Mouse (Mus musculus): ENCODE data around the gene Nek9. TPM values are rescaled to one million over a fixed set of nuclear protein-coding genes. Genes with fewer than 3 reads are reported as not detected.

The Nek9 gene
- polyA plus RNA-seq, 1 experiment: 32.1 TPM

- Histone ChIP-seq H3K36me3 (ENCODE audit: control insufficient read depth, insufficient read depth, low read length) (no peaks in the 10 kb centered on the region), H3K4me3 (ENCODE audit: control insufficient read depth, insufficient read depth, low read length) (no peak overlapping the region), H3K27ac (ENCODE audit: control insufficient read depth, insufficient read depth, low read length) (no peak overlapping the region), H3K27me3 (ENCODE audit: control insufficient read depth, insufficient read depth, low read length) (no peaks in the 10 kb centered on the region), H3K4me1 (replicated peaks; ENCODE audit: control insufficient read depth, insufficient read depth, low read length) (peaks cover 4% of the 10 kb centered on the region)
- no peak for DNase-seq
- no peak for TF ChIP-seq POLR2A (IDR thresholded peaks at IDR 0.05; ENCODE audit: control insufficient read depth, extremely low read depth, insufficient read depth, low read length, poor library complexity)
- no peak for TF ChIP-seq CTCF (IDR thresholded peaks at IDR 0.05; ENCODE audit: borderline replicate concordance, control insufficient read depth, extremely low read depth, insufficient read depth, low read length, poor library complexity)
- 82% methylated on average over 12 of the region's 12 CpGs for WGBS
These were observed 58.1 kb downstream of the Nek9 start for GRCm38 (mm10) chr12:85280845-85281651.

- peak; percentile 49; the same call in 1 of the 2 replicates for TF ChIP-seq CTCF (IDR thresholded peaks at IDR 0.05; ENCODE audit: borderline replicate concordance, control insufficient read depth, extremely low read depth, insufficient read depth, low read length, poor library complexity)
- TF ChIP-seq POLR2A (IDR thresholded peaks at IDR 0.05; ENCODE audit: control insufficient read depth, extremely low read depth, insufficient read depth, low read length, poor library complexity): peak; percentile 92
- peak; percentile 98 for DNase-seq
- Histone ChIP-seq H3K27ac (ENCODE audit: control insufficient read depth, insufficient read depth, low read length) (peak overlapping the region; percentile 71), H3K27me3 (ENCODE audit: control insufficient read depth, insufficient read depth, low read length) (no peaks in the 10 kb centered on the region), H3K4me3 (ENCODE audit: control insufficient read depth, insufficient read depth, low read length) (peak overlapping the region; percentile 83), H3K4me1 (replicated peaks; ENCODE audit: control insufficient read depth, insufficient read depth, low read length) (peaks cover 4% of the 10 kb centered on the region), H3K36me3 (ENCODE audit: control insufficient read depth, insufficient read depth, low read length) (0 out of 2 replicates have a peak, but pooled peaks cover 4% of the 10 kb centered on the region)
- under 1% methylated on average over 31 of the region's 31 CpGs for WGBS
These were observed 58.9 kb downstream of the Nek9 start for GRCm38 (mm10) chr12:85280105-85280844.

GRCm38 (mm10) chr12:85279396-85280080, 59.6 kb downstream of the Nek9 start:
- Histone ChIP-seq H3K27ac (ENCODE audit: control insufficient read depth, insufficient read depth, low read length) (peak overlapping the region; percentile 71), H3K36me3 (ENCODE audit: control insufficient read depth, insufficient read depth, low read length) (peaks cover 7% of the 10 kb centered on the region; the same call in 1 of the 2 replicates), H3K27me3 (ENCODE audit: control insufficient read depth, insufficient read depth, low read length) (no peaks in the 10 kb centered on the region), H3K4me1 (replicated peaks; ENCODE audit: control insufficient read depth, insufficient read depth, low read length) (peaks cover 4% of the 10 kb centered on the region), H3K4me3 (ENCODE audit: control insufficient read depth, insufficient read depth, low read length) (peak overlapping the region; percentile 83)
- TF ChIP-seq CTCF (IDR thresholded peaks at IDR 0.05; ENCODE audit: borderline replicate concordance, control insufficient read depth, extremely low read depth, insufficient read depth, low read length, poor library complexity): no peak
- TF ChIP-seq POLR2A (IDR thresholded peaks at IDR 0.05; ENCODE audit: control insufficient read depth, extremely low read depth, insufficient read depth, low read length, poor library complexity): no peak
- no peak for DNase-seq
- 7% methylated on average over 10 of the region's 10 CpGs for WGBS

GRCm38 (mm10) chr12:85278919-85279318, 60.2 kb downstream of the Nek9 start:
- Histone ChIP-seq H3K36me3 (ENCODE audit: control insufficient read depth, insufficient read depth, low read length) (peaks cover 7% of the 10 kb centered on the region; the same call in 1 of the 2 replicates), H3K4me3 (ENCODE audit: control insufficient read depth, insufficient read depth, low read length) (no peak overlapping the region), H3K27ac (ENCODE audit: control insufficient read depth, insufficient read depth, low read length) (no peak overlapping the region; the same call in 1 of the 2 replicates), H3K27me3 (ENCODE audit: control insufficient read depth, insufficient read depth, low read length) (no peaks in the 10 kb centered on the region), H3K4me1 (replicated peaks; ENCODE audit: control insufficient read depth, insufficient read depth, low read length) (peaks cover 4% of the 10 kb centered on the region)
- DNase-seq: no peak
- TF ChIP-seq CTCF (IDR thresholded peaks at IDR 0.05; ENCODE audit: borderline replicate concordance, control insufficient read depth, extremely low read depth, insufficient read depth, low read length, poor library complexity) (0 out of 2 replicates have a peak, but pooled peaks have one; percentile 15), POLR2A (IDR thresholded peaks at IDR 0.05; ENCODE audit: control insufficient read depth, extremely low read depth, insufficient read depth, low read length, poor library complexity) (no peak)
- WGBS: 96% methylated on average over 10 of the region's 10 CpGs

GRCm38 (mm10) chr12:85276273-85276672, 62.9 kb downstream of the Nek9 start:
- 95% methylated on average over 5 of the region's 5 CpGs for WGBS
- no peaks in the 10 kb centered on the region for H3K27me3 ChIP-seq (ENCODE audit: control insufficient read depth, insufficient read depth, low read length)
- DNase-seq: no peak
- peaks cover 7% of the 10 kb centered on the region; the same call in 1 of the 2 replicates for H3K36me3 ChIP-seq (ENCODE audit: control insufficient read depth, insufficient read depth, low read length)
- H3K4me3 ChIP-seq (ENCODE audit: control insufficient read depth, insufficient read depth, low read length): no peak overlapping the region
- no peak for TF ChIP-seq POLR2A (IDR thresholded peaks at IDR 0.05; ENCODE audit: control insufficient read depth, extremely low read depth, insufficient read depth, low read length, poor library complexity)
- H3K4me1 ChIP-seq (replicated peaks; ENCODE audit: control insufficient read depth, insufficient read depth, low read length): peaks cover 4% of the 10 kb centered on the region
- H3K27ac ChIP-seq (ENCODE audit: control insufficient read depth, insufficient read depth, low read length): no peak overlapping the region

- H3K4me3 ChIP-seq (ENCODE audit: control insufficient read depth, insufficient read depth, low read length): no peak overlapping the region
- no peaks in the 10 kb centered on the region for H3K27me3 ChIP-seq (ENCODE audit: control insufficient read depth, insufficient read depth, low read length)
- DNase-seq: no peak
- peaks cover 7% of the 10 kb centered on the region; the same call in 1 of the 2 replicates for H3K36me3 ChIP-seq (ENCODE audit: control insufficient read depth, insufficient read depth, low read length)
- WGBS: 95% methylated on average over 10 of the region's 10 CpGs
- no peak for TF ChIP-seq CTCF (IDR thresholded peaks at IDR 0.05; ENCODE audit: borderline replicate concordance, control insufficient read depth, extremely low read depth, insufficient read depth, low read length, poor library complexity)
- no peak for TF ChIP-seq POLR2A (IDR thresholded peaks at IDR 0.05; ENCODE audit: control insufficient read depth, extremely low read depth, insufficient read depth, low read length, poor library complexity)
- no peaks in the 10 kb centered on the region for H3K4me1 ChIP-seq (replicated peaks; ENCODE audit: control insufficient read depth, insufficient read depth, low read length)
- H3K27ac ChIP-seq (ENCODE audit: control insufficient read depth, insufficient read depth, low read length): no peak overlapping the region
These were observed 65.7 kb downstream of the Nek9 start for GRCm38 (mm10) chr12:85273508-85273907.
